Mouse (Mus musculus): Measurements from ENCODE around the gene Cdkn2aipnl. TPM values are rescaled to one million over a fixed set of nuclear protein-coding genes. Genes with fewer than 3 reads are reported as not detected.

Gene Cdkn2aipnl
- polyA plus RNA-seq, 1 experiment from 2014 or later, result 125 TPM

DNA sequence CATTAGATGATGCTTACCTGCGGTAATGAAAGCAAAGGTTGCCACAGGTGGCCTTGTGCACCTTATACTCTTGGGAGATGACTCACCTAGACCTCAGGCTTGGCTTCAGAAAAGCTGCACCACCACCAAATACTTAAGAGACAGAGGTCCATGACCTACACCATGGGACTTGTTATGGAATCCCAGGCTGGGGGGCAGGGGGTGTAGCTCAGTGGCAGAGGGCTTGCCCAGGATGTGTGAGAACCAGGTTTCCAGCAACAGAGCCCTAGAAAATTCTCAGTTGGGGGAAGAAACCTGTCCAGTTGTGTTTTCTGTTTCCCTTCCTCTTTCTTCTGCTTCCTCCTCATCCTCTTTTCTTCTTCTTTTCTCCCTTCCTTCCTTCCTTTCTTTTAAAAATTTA is 36.3 kb upstream of the Cdkn2aipnl start:
- DNase-seq (no peak), ATAC-seq (ENCODE audit: low FRiP score, low TSS enrichment) (no peak)
- H3K9ac ChIP-seq (replicated peaks; ENCODE audit: low read length), result no peak overlapping the region
- H3K36me3 ChIP-seq (ENCODE audit: control insufficient read depth, insufficient read depth, low read length), result no peaks in the 10 kb centered on the region
- WGBS, result 100% methylated on average over 1 of the region's 1 CpGs
- no peaks in the 10 kb centered on the region for H3K4me1 ChIP-seq (ENCODE audit: control insufficient read depth, insufficient read depth, low read length)
- no peaks in the 10 kb centered on the region for H3K27me3 ChIP-seq (ENCODE audit: control insufficient read depth, insufficient read depth, low read length)
- no peak overlapping the region for H3K4me3 ChIP-seq (replicated peaks; ENCODE audit: low read depth, low read length)
- H3K4me2 ChIP-seq (ENCODE audit: low read length), result no peak overlapping the region
- no peak overlapping the region for H3K27ac ChIP-seq (replicated peaks; ENCODE audit: low read depth, low read length)
- no peaks in the 10 kb centered on the region for H3K9me3 ChIP-seq (ENCODE audit: control insufficient read depth, low read length)

DNA sequence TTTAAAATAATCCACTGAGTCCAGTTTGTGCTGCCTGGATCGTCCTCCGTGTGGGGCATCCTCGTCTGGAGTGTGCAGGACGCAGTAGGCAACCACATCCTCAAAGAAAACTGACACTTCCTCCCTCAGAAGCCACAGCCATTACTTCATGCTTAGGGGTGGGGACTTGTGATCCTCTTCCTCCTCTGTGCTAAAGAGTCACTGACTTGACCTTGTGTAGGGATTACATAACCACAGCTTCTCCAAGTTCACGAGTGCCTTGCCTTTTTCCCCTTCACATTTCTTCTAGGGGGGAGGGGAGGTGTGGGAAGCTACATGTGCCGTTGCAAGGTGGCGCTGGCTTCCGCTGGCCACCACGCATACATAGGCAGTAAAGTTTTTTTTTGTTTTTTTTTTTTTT is 35.7 kb upstream of the Cdkn2aipnl start:
- DNase-seq, result no peak
- H3K27ac ChIP-seq (replicated peaks; ENCODE audit: low read depth, low read length), result no peak overlapping the region
- H3K9me3 ChIP-seq (ENCODE audit: control insufficient read depth, low read length), result no peaks in the 10 kb centered on the region
- H3K4me3 ChIP-seq (replicated peaks; ENCODE audit: low read depth, low read length), result no peak overlapping the region
- WGBS, result 93% methylated on average over 9 of the region's 9 CpGs
- H3K27me3 ChIP-seq (ENCODE audit: control insufficient read depth, insufficient read depth, low read length), result no peaks in the 10 kb centered on the region
- H3K4me2 ChIP-seq (ENCODE audit: low read length), result no peak overlapping the region
- H3K9ac ChIP-seq (replicated peaks; ENCODE audit: low read length), result no peak overlapping the region
- no peaks in the 10 kb centered on the region for H3K4me1 ChIP-seq (ENCODE audit: control insufficient read depth, insufficient read depth, low read length)
- no peak for ATAC-seq (ENCODE audit: low FRiP score, low TSS enrichment)
- no peaks in the 10 kb centered on the region for H3K36me3 ChIP-seq (ENCODE audit: control insufficient read depth, insufficient read depth, low read length)

GRCm38 (mm10) chr11:51934230-51934629 is 33.2 kb upstream of the Cdkn2aipnl start:
- H3K4me3 ChIP-seq (replicated peaks; ENCODE audit: low read depth, low read length), result no peak overlapping the region
- no peaks in the 10 kb centered on the region for H3K9me3 ChIP-seq (ENCODE audit: control insufficient read depth, low read length)
- H3K4me1 ChIP-seq (ENCODE audit: control insufficient read depth, insufficient read depth, low read length), result no peaks in the 10 kb centered on the region
- H3K4me2 ChIP-seq (ENCODE audit: low read length), result no peak overlapping the region
- DNase-seq, result no peak
- H3K9ac ChIP-seq (replicated peaks; ENCODE audit: low read length), result no peak overlapping the region
- H3K27ac ChIP-seq (replicated peaks; ENCODE audit: low read depth, low read length), result no peak overlapping the region
- no peaks in the 10 kb centered on the region for H3K36me3 ChIP-seq (ENCODE audit: control insufficient read depth, insufficient read depth, low read length)
- 88% methylated on average over 3 of the region's 3 CpGs for WGBS
- no peaks in the 10 kb centered on the region for H3K27me3 ChIP-seq (ENCODE audit: control insufficient read depth, insufficient read depth, low read length)
- no peak for ATAC-seq (ENCODE audit: low FRiP score, low TSS enrichment)

DNA sequence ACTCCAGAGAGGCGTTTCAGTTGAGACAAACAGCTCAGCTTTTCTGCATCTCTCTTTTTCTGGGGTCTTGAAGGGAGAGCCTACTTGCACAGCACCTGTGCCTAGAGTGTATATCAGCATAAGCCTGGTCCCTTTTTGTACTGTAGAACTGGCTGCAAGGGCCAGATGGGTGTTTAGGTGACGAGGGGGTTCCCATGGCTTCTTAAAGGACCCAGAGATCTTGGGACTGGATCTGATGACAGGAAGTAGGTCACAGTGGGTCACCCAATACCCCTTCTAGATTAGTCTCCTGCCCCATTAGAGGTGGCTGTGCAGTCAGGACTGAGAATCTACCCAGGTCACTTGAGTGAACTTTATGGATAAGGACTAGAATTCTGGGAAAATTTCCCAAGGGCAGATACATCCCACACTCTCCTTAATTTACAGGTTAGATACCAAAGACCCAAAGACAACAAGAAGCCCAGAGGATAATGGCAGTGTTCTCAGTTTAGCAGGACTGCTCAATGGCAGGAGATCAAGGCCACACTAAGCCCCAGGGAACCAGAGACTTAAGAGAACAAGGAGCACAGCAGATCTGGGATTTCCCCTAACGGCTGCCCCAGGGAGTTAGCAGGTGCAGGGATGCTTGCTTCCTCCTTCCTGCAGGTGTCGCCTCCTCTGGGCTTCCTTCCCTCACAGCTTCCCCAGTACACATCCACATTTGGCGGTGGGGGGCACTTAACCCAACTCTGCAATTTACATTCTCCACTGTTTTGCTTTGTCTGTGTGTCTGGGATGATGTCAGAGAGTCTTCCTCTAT is 31.6 kb upstream of the Cdkn2aipnl start:
- Histone ChIP-seq H3K4me3 (replicated peaks; ENCODE audit: low read depth, low read length) (no peak overlapping the region), H3K9ac (replicated peaks; ENCODE audit: low read length) (no peak overlapping the region), H3K4me2 (ENCODE audit: low read length) (no peak overlapping the region), H3K36me3 (ENCODE audit: control insufficient read depth, insufficient read depth, low read length) (no peaks in the 10 kb centered on the region), H3K27me3 (ENCODE audit: control insufficient read depth, insufficient read depth, low read length) (no peaks in the 10 kb centered on the region), H3K4me1 (ENCODE audit: control insufficient read depth, insufficient read depth, low read length) (no peaks in the 10 kb centered on the region), H3K9me3 (ENCODE audit: control insufficient read depth, low read length) (no peaks in the 10 kb centered on the region), H3K27ac (replicated peaks; ENCODE audit: low read depth, low read length) (no peak overlapping the region)
- 56% methylated on average over 5 of the region's 5 CpGs for WGBS
- ATAC-seq (ENCODE audit: low FRiP score, low TSS enrichment) (no peak), DNase-seq (no peak)

GRCm38 (mm10) chr11:51937361-51937781 is 30.1 kb upstream of the Cdkn2aipnl start:
- ATAC-seq (ENCODE audit: low FRiP score, low TSS enrichment) (no peak), DNase-seq (no peak)
- no peak overlapping the region for H3K9ac ChIP-seq (replicated peaks; ENCODE audit: low read length)
- 58% methylated on average over 6 of the region's 6 CpGs for WGBS
- H3K4me3 ChIP-seq (replicated peaks; ENCODE audit: low read depth, low read length), result no peak overlapping the region
- H3K27me3 ChIP-seq (ENCODE audit: control insufficient read depth, insufficient read depth, low read length), result no peaks in the 10 kb centered on the region
- no peak overlapping the region for H3K27ac ChIP-seq (replicated peaks; ENCODE audit: low read depth, low read length)
- H3K9me3 ChIP-seq (ENCODE audit: control insufficient read depth, low read length), result no peaks in the 10 kb centered on the region
- H3K4me2 ChIP-seq (ENCODE audit: low read length), result no peak overlapping the region
- no peaks in the 10 kb centered on the region for H3K36me3 ChIP-seq (ENCODE audit: control insufficient read depth, insufficient read depth, low read length)
- H3K4me1 ChIP-seq (ENCODE audit: control insufficient read depth, insufficient read depth, low read length), result no peaks in the 10 kb centered on the region

- WGBS, result 88% methylated on average over 12 of the region's 12 CpGs
- ATAC-seq (ENCODE audit: low FRiP score, low TSS enrichment) (no peak), DNase-seq (no peak)
- H3K4me2 ChIP-seq (ENCODE audit: low read length), result no peak overlapping the region
- no peak overlapping the region for H3K27ac ChIP-seq (replicated peaks; ENCODE audit: low read depth, low read length)
- no peak overlapping the region for H3K4me3 ChIP-seq (replicated peaks; ENCODE audit: low read depth, low read length)
- H3K4me1 ChIP-seq (ENCODE audit: control insufficient read depth, insufficient read depth, low read length), result peaks cover 7% of the 10 kb centered on the region
- H3K27me3 ChIP-seq (ENCODE audit: control insufficient read depth, insufficient read depth, low read length), result no peaks in the 10 kb centered on the region
- no peaks in the 10 kb centered on the region for H3K9me3 ChIP-seq (ENCODE audit: control insufficient read depth, low read length)
- no peak overlapping the region for H3K9ac ChIP-seq (replicated peaks; ENCODE audit: low read length)
- H3K36me3 ChIP-seq (ENCODE audit: control insufficient read depth, insufficient read depth, low read length), result no peaks in the 10 kb centered on the region
These were observed 28.5 kb upstream of the Cdkn2aipnl start for GRCm38 (mm10) chr11:51938817-51939589.

GRCm38 (mm10) chr11:51939590-51939955 is 27.9 kb upstream of the Cdkn2aipnl start:
- WGBS, result 83% methylated on average over 8 of the region's 8 CpGs
- Histone ChIP-seq H3K4me3 (replicated peaks; ENCODE audit: low read depth, low read length) (no peak overlapping the region), H3K27ac (replicated peaks; ENCODE audit: low read depth, low read length) (no peak overlapping the region), H3K36me3 (ENCODE audit: control insufficient read depth, insufficient read depth, low read length) (no peaks in the 10 kb centered on the region), H3K4me1 (ENCODE audit: control insufficient read depth, insufficient read depth, low read length) (peaks cover 7% of the 10 kb centered on the region), H3K9ac (replicated peaks; ENCODE audit: low read length) (no peak overlapping the region), H3K4me2 (ENCODE audit: low read length) (no peak overlapping the region), H3K9me3 (ENCODE audit: control insufficient read depth, low read length) (no peaks in the 10 kb centered on the region), H3K27me3 (ENCODE audit: control insufficient read depth, insufficient read depth, low read length) (no peaks in the 10 kb centered on the region)
- DNase-seq, result no peak
- no peak for ATAC-seq (ENCODE audit: low FRiP score, low TSS enrichment)

GRCm38 (mm10) chr11:51940511-51940955 is 26.9 kb upstream of the Cdkn2aipnl start:
- no peaks in the 10 kb centered on the region for H3K9me3 ChIP-seq (ENCODE audit: control insufficient read depth, low read length)
- no peak overlapping the region for H3K4me2 ChIP-seq (ENCODE audit: low read length)
- H3K36me3 ChIP-seq (ENCODE audit: control insufficient read depth, insufficient read depth, low read length), result no peaks in the 10 kb centered on the region
- H3K27ac ChIP-seq (replicated peaks; ENCODE audit: low read depth, low read length), result no peak overlapping the region
- H3K4me3 ChIP-seq (replicated peaks; ENCODE audit: low read depth, low read length), result no peak overlapping the region
- ATAC-seq (ENCODE audit: low FRiP score, low TSS enrichment) (no peak), DNase-seq (no peak)
- H3K27me3 ChIP-seq (ENCODE audit: control insufficient read depth, insufficient read depth, low read length), result no peaks in the 10 kb centered on the region
- no peak overlapping the region for H3K9ac ChIP-seq (replicated peaks; ENCODE audit: low read length)
- WGBS, result 82% methylated on average over 13 of the region's 13 CpGs
- peaks cover 7% of the 10 kb centered on the region for H3K4me1 ChIP-seq (ENCODE audit: control insufficient read depth, insufficient read depth, low read length)

Data from midbrain, embryonic 14.5 days (tissue).